Mouse (Mus musculus): Measurements from ENCODE around the gene Cntf. TPM values are rescaled to one million over a fixed set of nuclear protein-coding genes. Genes with fewer than 3 reads are reported as not detected.

Cntf gene
- 1 to 10 TPM; 3.1 to 4.1 TPM for total RNA-seq (2021)
- long read RNA-seq, experiment 1, partial matches to known transcripts: 0 of 1 reads
- long read RNA-seq, experiment 1, other reads (novel, unspliced or antisense): 0 of 1 reads
- long read RNA-seq, experiment 2: 0 reads

DNA sequence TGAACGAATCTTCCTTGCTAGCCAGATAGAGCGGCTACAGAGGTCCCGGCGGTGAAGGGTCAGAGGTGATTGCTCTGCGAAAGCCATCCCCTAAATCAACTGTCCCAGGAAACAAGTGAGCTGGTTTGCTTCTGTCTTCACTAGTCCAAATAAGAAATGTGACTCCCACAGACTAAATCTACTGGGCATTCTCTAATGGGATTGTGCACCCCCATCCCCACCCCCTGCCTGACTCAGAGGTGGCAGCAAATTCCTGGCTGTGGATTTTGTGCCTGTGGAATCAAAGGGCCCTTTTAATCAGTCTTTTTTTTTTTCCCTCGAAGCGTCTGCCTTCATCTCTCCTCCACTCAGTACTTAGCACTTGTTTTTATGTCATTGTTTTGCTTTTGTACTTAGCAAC lies at the start of gene Cntf:
Cntf (minus strand) TSS at position 325 of the 400 bp plus-strand sequence.
- Histone ChIP-seq H3K27ac (no peak within 1 kb of the TSS), H3K4me3 (no peak within 1 kb of the TSS)
- TF ChIP-seq CTCF (conservative IDR thresholded peaks at IDR 0.05): no peak
- no peak for DNase-seq (ENCODE audit: low spot score in 2 of 2)

DNA sequence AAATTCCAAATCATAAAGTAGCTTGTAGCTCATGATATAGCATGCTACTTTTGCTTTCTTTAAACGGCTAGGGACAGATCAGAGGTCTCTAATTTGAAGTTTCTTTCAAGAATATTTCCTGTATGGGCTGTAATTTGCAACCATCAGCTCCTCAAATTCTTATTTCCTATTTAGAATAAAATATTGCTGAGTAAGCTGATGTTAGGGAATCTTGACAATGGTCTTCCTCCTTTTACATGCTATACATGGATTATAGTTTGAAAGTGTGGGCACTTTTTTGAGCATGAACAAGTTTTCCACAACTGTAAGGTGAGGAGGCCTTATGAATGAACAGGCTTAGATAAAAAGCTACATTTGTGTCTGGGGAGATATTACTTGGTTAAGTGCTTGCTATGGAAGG lies 48.5 kb upstream of the Cntf start:
- TF ChIP-seq CTCF (conservative IDR thresholded peaks at IDR 0.05): no peak
- no peak for DNase-seq (ENCODE audit: low spot score in 2 of 2)
- no peak overlapping the region for H3K4me3 ChIP-seq
- no peak overlapping the region for H3K27ac ChIP-seq

DNA sequence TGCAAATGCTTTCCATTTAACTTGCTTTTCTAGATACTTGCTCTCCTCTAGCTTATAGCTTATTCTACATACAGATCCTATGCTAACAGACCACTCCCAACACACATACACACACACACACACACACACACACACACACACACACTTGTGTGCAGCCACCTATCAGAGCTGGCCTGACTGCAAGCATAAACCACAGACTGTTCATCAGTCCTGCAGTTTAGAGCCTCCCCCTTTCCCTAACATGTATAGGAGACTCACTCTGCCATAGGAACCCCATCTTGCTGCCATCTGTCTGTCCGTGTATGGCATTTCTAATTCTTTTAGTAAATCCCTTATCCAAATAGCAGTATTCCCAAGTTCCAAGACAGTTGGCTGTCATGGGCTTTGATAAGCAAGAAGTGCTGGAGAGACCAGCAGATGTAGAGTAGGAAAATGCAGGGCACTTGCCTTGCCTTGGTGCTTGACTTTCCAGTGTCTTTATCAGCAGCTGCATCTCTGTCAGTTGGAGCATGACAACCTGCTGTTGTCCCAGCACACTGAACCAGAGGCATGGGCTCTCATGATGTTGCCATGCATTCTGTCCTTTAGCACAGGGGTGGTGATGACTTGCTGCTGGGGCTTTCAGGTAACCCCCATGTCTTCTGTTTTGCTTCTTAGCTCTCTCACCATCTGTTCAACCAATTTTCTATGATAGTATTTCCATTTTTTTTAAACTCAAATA lies 47.4 kb upstream of the Cntf start:
- Histone ChIP-seq H3K4me3 (no peak overlapping the region), H3K27ac (no peak overlapping the region)
- no peak for DNase-seq (ENCODE audit: low spot score in 2 of 2)
- no peak for TF ChIP-seq CTCF (conservative IDR thresholded peaks at IDR 0.05)

DNA sequence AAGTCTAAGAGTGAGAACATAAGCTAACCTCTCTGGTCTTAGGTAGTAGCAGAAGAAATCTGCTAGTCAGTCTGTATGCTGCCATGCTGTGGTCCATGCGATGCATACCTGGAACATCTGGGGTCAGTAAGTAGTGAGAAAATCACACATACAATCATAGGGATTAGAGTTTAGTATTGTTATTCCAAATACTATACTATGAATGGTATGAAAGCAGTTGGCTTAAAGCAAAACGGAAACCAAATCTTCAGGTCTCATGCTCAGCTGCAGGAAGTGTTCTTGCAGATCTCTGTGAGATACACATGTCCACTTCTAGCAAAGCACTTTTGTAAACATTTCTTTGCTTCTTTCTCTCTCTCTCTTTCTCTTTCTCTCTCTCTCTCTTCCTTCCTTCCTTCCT lies 40.8 kb upstream of the Cntf start:
- no peak for TF ChIP-seq CTCF (conservative IDR thresholded peaks at IDR 0.05)
- H3K27ac ChIP-seq: no peak overlapping the region
- no peak overlapping the region for H3K4me3 ChIP-seq
- no peak for DNase-seq (ENCODE audit: low spot score in 2 of 2)

DNA sequence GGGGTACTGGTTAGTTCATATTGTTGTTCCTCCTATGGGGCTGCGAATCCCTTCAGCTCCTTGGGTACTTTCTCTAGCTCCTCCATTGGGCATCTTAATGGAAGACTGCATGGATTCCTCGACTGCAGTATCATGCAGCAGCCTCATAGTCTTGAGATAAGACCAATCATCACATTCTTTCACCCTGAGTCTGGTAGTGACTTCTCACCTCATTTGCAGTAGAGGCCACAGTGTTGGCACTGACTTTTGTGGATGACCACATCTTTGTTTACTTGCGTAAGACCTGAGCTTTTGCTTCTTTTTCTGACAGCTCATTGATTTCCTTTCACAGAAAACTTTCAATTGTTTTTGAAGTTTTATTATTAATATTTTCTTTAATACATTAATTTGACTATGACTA lies 40.3 kb upstream of the Cntf start:
- no peak for DNase-seq (ENCODE audit: low spot score in 2 of 2)
- no peak for TF ChIP-seq CTCF (conservative IDR thresholded peaks at IDR 0.05)
- Histone ChIP-seq H3K27ac (no peak overlapping the region), H3K4me3 (no peak overlapping the region)

DNA sequence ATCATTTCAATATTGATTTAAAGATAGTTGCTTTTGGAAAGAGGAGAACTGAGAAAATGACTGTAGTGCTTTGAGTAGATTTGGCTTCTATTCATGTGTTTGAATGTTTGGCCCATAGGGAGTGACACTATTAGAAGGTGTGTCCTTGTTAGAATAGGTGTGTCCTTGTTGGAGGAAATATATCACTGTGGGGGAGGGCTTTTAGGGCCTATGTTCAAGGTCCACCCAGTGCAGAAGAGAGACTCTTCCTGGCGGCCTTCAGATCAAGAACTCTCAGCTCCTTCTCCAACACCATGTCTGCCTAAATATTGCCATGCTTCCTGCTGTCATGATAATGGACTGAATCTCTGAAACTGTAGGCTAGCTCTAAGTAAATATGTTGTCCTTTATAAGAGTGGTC lies 38.8 kb upstream of the Cntf start:
- Histone ChIP-seq H3K27ac (no peak overlapping the region), H3K4me3 (no peak overlapping the region)
- no peak for DNase-seq (ENCODE audit: low spot score in 2 of 2)
- TF ChIP-seq CTCF (conservative IDR thresholded peaks at IDR 0.05): no peak

DNA sequence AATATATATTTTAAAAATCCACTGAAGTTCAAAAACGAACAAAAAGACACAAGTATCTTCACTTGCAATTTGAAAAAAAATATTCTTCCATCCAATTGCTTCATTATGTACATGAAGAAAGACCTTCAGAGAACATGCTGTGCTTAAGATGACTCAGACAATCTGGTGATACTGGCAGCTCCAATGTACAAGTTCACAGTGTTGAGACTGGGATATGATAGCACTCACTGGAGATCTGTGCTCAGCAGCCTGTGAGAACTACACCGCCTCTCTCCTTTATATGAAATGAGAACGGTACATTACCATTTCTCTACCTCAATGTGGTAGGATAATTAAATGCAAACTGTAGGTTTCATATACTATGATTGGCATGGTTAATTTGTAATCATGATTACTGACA lies 37.4 kb upstream of the Cntf start:
- H3K27ac ChIP-seq: peak overlapping the region; percentile 78
- no peak overlapping the region for H3K4me3 ChIP-seq
- DNase-seq (ENCODE audit: low spot score in 2 of 2): peak; percentile 29 to 76
- no peak for TF ChIP-seq CTCF (conservative IDR thresholded peaks at IDR 0.05)

DNA sequence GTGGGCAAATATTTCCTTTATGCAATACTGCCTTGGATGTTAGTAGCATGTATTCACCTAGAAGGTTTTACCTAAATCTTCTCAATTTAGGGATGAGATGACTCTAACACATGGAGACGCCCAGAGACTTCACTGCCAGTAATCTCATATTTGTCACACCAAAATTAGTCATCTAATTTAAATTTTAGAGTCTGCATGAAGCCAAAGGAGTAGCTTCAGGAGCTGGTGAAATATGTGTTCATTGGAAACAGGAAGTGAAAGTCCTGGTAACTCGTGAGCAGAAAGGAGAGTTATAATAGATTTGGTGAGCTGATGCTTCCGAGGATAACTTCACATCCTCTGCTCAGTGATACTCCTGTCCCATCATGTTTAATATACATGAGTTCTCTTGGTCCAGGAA lies 35.6 kb upstream of the Cntf start:
- no peak overlapping the region for H3K4me3 ChIP-seq
- no peak overlapping the region for H3K27ac ChIP-seq
- DNase-seq (ENCODE audit: low spot score in 2 of 2): no peak
- TF ChIP-seq CTCF (conservative IDR thresholded peaks at IDR 0.05): no peak

DNA sequence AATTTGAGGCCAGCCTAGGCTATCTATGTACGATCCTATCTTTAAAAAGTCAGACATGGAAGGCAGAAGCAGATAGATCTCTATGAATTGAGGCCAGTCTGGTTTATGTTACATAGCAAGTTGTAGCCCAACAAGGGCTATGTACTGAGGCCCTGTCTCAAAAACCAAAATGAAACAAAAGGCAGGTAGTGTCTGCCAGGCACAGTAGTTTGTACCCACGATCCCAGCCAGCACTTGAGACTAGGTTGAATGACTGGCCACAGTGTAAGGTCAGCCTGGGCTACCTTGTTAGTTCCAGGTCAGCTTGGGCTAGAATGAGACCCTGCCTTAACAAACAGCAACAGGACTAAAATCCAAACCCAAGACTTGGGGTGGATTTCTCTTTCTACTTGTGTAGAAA lies 35.2 kb upstream of the Cntf start:
- TF ChIP-seq CTCF (conservative IDR thresholded peaks at IDR 0.05): no peak
- DNase-seq (ENCODE audit: low spot score in 2 of 2): no peak
- no peak overlapping the region for H3K4me3 ChIP-seq
- no peak overlapping the region for H3K27ac ChIP-seq

DNA sequence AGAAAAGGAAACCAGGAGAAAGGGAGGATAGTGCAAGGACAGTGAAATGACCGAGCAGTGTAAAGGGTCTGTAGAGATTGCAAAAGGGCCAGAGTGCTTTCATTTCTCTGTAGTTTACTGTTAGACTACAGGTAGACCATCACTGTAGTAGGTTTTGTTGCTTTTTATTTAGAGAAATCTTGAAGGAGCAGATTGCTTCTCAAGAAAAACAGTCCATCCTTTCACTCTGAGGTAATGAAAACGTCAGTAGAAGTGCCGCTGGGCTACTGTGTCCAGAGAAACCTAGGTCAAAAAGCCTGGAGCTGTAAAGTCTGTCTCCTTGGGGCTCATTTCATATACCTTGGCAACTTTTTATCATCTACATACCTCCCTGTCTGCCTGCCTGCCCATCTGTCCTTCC lies 33.6 kb upstream of the Cntf start:
- H3K27ac ChIP-seq: 0 out of 2 replicates have a peak overlapping the region, but pooled peaks have one; percentile 15
- no peak for DNase-seq (ENCODE audit: low spot score in 2 of 2)
- no peak for TF ChIP-seq CTCF (conservative IDR thresholded peaks at IDR 0.05)
- H3K4me3 ChIP-seq: no peak overlapping the region

DNA sequence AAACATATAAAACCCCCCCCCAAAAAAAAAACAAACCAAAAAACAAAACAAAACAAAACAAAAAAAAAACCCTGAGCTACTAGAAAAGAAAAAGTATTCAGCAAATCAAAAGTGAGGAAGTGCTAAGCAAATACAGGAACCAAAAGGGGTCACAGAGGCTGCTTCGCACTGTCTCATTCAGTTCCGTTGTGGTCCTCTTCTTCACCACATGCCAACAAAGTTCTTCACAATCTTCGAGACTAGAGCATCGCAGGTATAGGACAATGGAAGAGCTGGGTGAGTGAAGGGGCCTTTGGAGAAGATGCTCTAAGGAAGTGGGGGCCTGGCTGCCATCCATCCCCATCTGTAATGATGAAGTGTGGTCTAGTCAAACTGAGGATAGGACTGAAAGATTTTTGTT lies 33.0 kb upstream of the Cntf start:
- H3K27ac ChIP-seq: 0 out of 2 replicates have a peak overlapping the region, but pooled peaks have one; percentile 15
- H3K4me3 ChIP-seq: no peak overlapping the region
- DNase-seq (ENCODE audit: low spot score in 2 of 2): no peak
- no peak for TF ChIP-seq CTCF (conservative IDR thresholded peaks at IDR 0.05)

DNA sequence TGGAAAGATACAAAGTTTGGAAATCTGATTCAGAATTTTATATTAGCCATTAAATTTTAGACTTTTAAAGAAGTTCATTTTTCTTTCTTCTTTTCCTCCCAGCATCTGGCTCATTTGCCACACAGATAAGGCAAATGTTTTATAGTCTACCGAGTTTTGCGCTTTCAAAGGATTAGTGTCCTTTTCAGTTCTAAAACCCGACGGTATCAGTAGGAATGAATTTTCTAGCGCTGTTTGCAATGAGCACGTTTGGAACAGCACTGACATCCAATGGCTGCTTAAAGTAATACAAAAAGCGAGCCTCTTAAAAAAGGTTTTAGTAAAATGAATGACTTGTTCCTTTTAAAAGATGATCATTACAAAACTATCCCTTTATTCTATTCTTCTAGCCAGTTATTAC lies 31.6 kb upstream of the Cntf start:
- peak; percentile 79 for TF ChIP-seq CTCF (conservative IDR thresholded peaks at IDR 0.05)
- Histone ChIP-seq H3K4me3 (peak overlapping the region; percentile 81), H3K27ac (peak overlapping the region; percentile 99)
- peak; percentile 34 to 44 for DNase-seq (ENCODE audit: low spot score in 2 of 2)

DNA sequence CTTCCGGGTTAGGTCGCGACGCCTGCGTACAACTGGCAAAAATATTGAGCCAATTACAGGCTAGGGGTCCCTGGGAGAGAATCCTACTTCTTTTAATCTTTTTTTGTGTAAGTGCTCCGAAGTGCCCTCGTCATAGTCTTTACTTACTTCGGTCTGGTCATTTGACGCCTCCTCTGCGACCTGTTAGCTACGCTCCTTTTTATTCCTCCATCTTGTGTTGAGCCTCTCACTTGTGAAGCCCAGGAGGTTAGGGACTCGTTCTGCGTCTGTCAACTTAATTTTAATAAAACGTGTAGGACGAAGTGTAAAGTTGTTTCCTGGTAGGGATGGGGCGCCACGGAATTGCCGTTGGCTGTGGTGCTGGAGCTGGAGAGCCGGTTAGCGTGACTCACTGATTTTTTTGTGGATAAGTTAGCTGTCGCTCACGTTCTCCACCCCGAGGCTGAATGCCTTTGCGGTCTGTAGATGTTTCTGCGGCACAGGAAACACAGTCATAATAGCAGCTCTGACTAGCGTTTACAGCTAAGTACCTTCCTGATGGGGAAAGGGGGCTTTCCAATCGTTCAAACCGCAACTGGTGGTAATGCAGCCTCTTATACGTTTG lies 31.0 kb upstream of the Cntf start:
- DNase-seq (ENCODE audit: low spot score in 2 of 2): peak in 1 of 2 experiments; percentile 50
- no peak for TF ChIP-seq CTCF (conservative IDR thresholded peaks at IDR 0.05)
- peak overlapping the region; percentile 99 for H3K27ac ChIP-seq
- peak overlapping the region; percentile 81 for H3K4me3 ChIP-seq

Data from layer of hippocampus, adult 2 months (tissue).